Mouse (Mus musculus): ENCODE results near the gene Hist1h3g. TPM values are rescaled to one million over a fixed set of nuclear protein-coding genes. Genes with fewer than 3 reads are reported as not detected.

The Hist1h3g gene
- polyA plus RNA-seq, 1 experiment from 2014 or later: 3.5 TPM

DNA sequence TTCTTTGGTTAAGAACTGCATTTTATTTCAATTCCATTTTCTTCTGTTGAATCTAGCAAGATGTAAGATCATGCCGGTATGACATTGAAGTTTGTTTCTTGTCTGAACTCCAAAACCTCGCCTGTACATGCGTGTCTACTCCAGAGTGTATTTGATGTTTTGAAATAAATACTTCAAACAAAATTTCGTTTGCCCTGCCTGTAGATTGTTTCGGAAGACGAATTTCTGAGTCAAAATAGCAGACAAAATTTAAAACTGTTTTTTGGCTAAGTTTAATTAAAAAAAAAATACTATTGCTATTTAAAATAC, 17.0 kb upstream of the Hist1h3g start:
- Histone ChIP-seq H3K36me3 (no peaks in the 10 kb centered on the region), H3K27me3 (ENCODE audit: insufficient read depth, poor library complexity, severe bottlenecking) (no peaks in the 10 kb centered on the region), H3K4me1 (no peaks in the 10 kb centered on the region), H3K9me3 (no peaks in the 10 kb centered on the region), H3K4me3 (peak overlapping the region; percentile 63), H3K27ac (no peak overlapping the region)
- WGBS: 0% methylated on average over 6 of the region's 6 CpGs
- DNase-seq (ENCODE audit: low spot score): no peak

DNA sequence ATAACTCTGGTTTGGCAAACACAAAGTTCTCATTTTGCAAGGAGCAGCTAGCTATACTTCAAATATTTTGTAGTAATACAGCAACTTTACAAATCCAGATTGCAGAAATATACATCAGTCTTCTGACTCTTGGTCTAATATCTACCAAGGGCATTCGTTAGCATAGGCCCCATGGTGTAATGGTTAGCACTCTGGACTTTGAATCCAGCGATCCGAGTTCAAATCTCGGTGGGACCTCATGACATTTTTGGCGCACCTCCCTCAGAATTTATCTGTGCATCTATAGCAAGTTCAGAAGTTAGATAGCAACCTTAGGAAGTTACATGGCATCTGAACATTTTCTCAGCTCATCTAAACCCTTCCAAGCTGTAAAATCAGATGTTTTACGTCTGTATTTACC, 16.3 kb upstream of the Hist1h3g start:
- peak; percentile 83 for DNase-seq (ENCODE audit: low spot score)
- H3K4me3 ChIP-seq: peak overlapping the region; percentile 63
- H3K4me1 ChIP-seq: no peaks in the 10 kb centered on the region
- no peak overlapping the region for H3K27ac ChIP-seq
- WGBS: under 1% methylated on average over 6 of the region's 6 CpGs
- no peaks in the 10 kb centered on the region for H3K9me3 ChIP-seq
- H3K36me3 ChIP-seq: no peaks in the 10 kb centered on the region
- no peaks in the 10 kb centered on the region for H3K27me3 ChIP-seq (ENCODE audit: insufficient read depth, poor library complexity, severe bottlenecking)

DNA sequence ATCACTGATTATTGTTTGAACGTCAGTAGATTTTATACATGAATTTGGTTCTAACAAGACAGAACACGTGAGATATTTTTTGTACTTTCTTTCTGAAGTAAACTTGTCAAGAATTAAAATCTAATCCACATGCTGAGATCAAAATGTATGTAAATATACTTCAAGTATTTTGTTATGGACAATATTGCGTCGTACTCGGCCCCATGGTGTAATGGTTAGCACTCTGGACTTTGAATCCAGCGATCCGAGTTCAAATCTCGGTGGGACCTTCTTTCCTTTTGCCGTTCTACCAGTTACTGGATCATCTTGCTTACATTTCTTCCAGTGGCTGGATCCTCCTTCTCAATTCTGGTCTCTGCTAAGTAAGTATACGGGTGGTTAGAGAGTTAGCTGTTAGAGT, 15.8 kb upstream of the Hist1h3g start:
- DNase-seq (ENCODE audit: low spot score): peak; percentile 85
- Histone ChIP-seq H3K9me3 (no peaks in the 10 kb centered on the region), H3K4me1 (no peaks in the 10 kb centered on the region), H3K36me3 (no peaks in the 10 kb centered on the region), H3K27me3 (ENCODE audit: insufficient read depth, poor library complexity, severe bottlenecking) (no peaks in the 10 kb centered on the region), H3K27ac (no peak overlapping the region), H3K4me3 (peak overlapping the region; percentile 63)
- under 1% methylated on average over 10 of the region's 10 CpGs for WGBS

DNA sequence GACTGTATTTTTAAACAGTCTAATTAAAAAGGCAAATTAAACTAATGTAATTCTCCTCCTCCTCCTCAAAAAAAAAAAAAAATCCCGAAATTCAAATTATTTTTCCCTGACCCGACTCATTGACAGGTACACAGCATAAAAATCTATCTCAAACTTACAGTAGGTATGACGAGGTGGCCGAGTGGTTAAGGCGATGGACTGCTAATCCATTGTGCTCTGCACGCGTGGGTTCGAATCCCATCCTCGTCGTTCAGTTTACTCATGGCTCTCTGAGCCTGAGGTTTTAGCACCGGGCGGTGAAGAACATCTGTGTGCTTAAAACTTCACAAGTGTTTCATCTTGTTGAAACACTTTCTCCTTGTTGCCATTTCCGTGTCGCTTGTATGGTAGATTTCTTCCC, 13.5 kb upstream of the Hist1h3g start:
- Histone ChIP-seq H3K27me3 (ENCODE audit: insufficient read depth, poor library complexity, severe bottlenecking) (no peaks in the 10 kb centered on the region), H3K36me3 (no peaks in the 10 kb centered on the region), H3K4me3 (peak overlapping the region; percentile 40), H3K4me1 (no peaks in the 10 kb centered on the region; the same call in 1 of the 2 replicates), H3K27ac (no peak overlapping the region), H3K9me3 (no peaks in the 10 kb centered on the region)
- under 1% methylated on average over 14 of the region's 14 CpGs for WGBS
- peak; percentile 81 for DNase-seq (ENCODE audit: low spot score)

DNA sequence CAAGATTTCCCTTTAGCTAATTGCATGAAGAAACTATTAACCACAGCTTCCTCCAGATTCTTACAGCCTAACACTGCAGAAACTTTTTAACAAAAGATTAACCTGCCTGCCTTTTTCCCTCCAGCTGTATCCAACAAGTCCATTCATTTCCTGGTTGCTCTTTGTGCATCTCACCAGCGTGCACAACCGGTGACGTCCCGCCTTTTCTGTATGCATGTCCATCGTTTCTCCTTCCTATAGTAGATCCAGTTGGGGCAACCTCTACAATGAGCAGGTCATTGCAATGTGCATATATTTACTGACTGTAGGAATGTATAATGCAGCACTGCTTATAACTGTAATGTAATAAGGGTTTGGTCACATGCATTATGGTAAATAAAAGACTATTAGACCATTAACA, 11.2 kb upstream of the Hist1h3g start:
- H3K27ac ChIP-seq: no peak overlapping the region
- no peaks in the 10 kb centered on the region for H3K27me3 ChIP-seq (ENCODE audit: insufficient read depth, poor library complexity, severe bottlenecking)
- H3K4me3 ChIP-seq: no peak overlapping the region
- peaks cover 1% of the 10 kb centered on the region; the same call in 1 of the 2 replicates for H3K4me1 ChIP-seq
- no peaks in the 10 kb centered on the region for H3K9me3 ChIP-seq
- H3K36me3 ChIP-seq: no peaks in the 10 kb centered on the region
- WGBS: 61% methylated on average over 5 of the region's 5 CpGs
- DNase-seq (ENCODE audit: low spot score): no peak

DNA sequence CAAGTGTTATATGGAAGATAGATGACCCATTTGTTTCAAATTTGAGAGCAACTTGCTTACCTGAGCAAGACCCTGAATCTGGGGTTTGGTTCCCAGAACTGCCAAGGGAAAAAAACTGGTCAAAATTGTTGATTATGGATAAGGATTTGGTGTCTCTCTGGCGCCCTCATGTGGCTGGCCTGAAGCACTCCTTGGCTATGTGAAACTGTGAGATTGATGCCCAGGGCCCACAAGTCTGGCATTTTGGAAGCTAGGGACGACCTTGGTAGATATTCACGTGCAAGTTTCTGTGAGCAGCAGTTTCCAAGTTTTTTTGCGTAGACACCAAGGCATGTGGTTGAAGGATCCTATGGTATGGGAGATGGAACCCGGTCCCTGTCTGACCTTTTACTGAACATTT, 10.6 kb upstream of the Hist1h3g start:
- Histone ChIP-seq H3K9me3 (no peaks in the 10 kb centered on the region), H3K36me3 (no peaks in the 10 kb centered on the region), H3K4me3 (peak overlapping the region; percentile 18; the same call in 1 of the 2 replicates), H3K27ac (no peak overlapping the region), H3K4me1 (peaks cover 3% of the 10 kb centered on the region; the same call in 1 of the 2 replicates), H3K27me3 (ENCODE audit: insufficient read depth, poor library complexity, severe bottlenecking) (no peaks in the 10 kb centered on the region)
- peak; percentile 91 for DNase-seq (ENCODE audit: low spot score)
- WGBS: 11% methylated on average over 5 of the region's 5 CpGs

DNA sequence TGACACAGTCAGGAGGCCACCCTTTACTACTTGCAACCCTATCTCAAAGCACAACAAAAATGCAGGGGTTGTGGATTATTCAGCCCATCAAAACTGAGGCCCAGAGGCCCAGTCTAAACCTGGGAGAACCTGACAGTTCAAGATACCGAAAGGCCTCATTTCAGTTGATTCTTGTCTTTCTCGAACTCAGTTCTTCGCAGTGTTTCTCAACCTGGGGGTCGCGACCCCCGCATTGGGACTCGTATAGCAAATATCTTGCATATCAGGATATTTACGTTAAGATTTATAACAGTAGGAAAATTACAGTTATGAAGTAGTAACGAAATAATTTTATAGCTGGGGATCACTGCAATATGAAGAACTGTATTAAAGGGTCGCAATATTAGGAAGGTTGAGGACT, 9.3 kb upstream of the Hist1h3g start:
- under 1% methylated on average over 10 of the region's 10 CpGs for WGBS
- no peak overlapping the region for H3K27ac ChIP-seq
- DNase-seq (ENCODE audit: low spot score): no peak

DNA sequence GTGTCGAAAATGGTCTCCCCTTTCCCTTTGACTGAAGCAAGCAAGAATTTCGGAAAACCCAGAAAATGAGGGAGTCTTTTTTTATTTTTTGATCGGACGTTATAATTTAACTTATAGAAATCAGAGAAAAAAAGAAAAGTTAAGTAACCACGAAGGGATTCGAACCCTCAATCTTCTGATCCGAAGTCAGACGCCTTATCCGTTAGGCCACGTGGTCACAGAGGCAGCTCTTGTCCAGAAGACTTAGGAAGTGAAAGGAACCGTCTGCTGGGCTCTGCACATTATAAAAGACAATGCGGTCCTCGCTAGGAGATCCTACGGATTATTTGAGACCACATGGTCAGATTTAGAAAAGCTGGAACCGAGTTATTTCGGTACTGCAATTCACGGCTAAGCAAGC, 8.9 kb upstream of the Hist1h3g start:
- Histone ChIP-seq H3K27ac (peak overlapping the region; percentile 72; the same call in 1 of the 2 replicates), H3K27me3 (ENCODE audit: insufficient read depth, poor library complexity, severe bottlenecking) (no peaks in the 10 kb centered on the region)

More for the DNA sequence above, 9.3 kb upstream of the Hist1h3g start:
- no peaks in the 10 kb centered on the region for H3K9me3 ChIP-seq
- peak overlapping the region; percentile 59 for H3K4me3 ChIP-seq
- H3K36me3 ChIP-seq: no peaks in the 10 kb centered on the region
- H3K27me3 ChIP-seq (ENCODE audit: insufficient read depth, poor library complexity, severe bottlenecking): no peaks in the 10 kb centered on the region
- peaks cover 3% of the 10 kb centered on the region; the same call in 1 of the 2 replicates for H3K4me1 ChIP-seq

DNA sequence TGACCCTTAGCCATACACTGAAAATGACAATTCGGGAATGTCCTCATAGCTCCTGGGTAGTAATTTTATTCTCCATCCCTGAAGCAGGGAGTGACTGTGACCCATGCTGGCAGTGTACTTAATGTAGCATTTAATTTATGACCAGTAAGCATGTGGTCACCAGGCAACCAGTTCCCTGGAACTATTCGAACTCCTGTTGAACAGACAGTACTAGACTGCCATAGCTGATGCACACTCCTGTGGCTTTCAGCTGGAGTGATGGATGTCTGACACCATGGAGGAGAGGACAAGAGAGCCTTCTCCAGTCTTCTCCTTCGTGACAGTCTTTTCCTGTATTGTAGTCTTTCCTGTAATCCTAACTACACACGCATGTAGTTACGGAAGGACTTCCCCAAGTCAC, 6.2 kb upstream of the Hist1h3g start:
- 88% methylated on average over 5 of the region's 5 CpGs for WGBS

More for the DNA sequence above, 8.9 kb upstream of the Hist1h3g start:
- no peaks in the 10 kb centered on the region for H3K36me3 ChIP-seq
- WGBS: under 1% methylated on average over 17 of the region's 17 CpGs
- H3K4me1 ChIP-seq: peaks cover 3% of the 10 kb centered on the region; the same call in 1 of the 2 replicates
- no peaks in the 10 kb centered on the region for H3K9me3 ChIP-seq
- H3K4me3 ChIP-seq: peak overlapping the region; percentile 59
- peak; percentile 91 for DNase-seq (ENCODE audit: low spot score)

DNA sequence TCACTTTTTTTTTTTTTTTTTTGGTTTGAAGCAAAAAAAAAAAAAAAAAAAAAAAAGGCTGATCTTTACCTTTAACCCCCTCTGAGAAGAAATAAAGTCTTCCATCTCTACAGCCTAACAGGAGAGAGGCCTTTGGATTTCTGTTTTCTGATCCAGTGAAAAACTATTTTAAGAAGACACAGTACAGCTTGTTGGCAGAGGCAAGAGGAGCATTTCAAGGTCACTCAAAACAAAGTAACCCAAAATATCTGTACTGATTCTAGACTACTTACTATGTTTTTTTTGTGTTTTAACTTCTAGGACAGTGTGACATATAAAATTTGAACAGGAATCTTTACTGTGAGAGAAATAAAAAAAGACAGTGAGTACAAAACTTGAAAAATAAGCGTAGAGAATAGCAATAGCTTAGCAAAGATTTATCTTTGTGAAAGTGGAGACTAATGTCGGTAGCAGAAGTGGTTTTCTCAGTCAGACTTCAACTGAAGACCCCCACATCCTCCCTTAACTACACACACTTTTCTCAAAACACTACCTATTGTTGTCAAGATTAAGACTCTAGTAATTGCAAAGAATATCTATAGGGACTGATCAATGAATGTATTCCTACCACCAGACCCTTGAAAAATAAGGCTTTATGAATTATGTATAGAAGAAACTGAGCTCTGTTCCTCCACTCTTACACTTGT, 5.6 kb upstream of the Hist1h3g start:
- no peak for DNase-seq (ENCODE audit: low spot score)
- Histone ChIP-seq H3K4me1 (peaks cover 18% of the 10 kb centered on the region), H3K27ac (peak overlapping the region; percentile 95), H3K4me3 (peak overlapping the region; percentile 67), H3K36me3 (no peaks in the 10 kb centered on the region), H3K27me3 (ENCODE audit: insufficient read depth, poor library complexity, severe bottlenecking) (no peaks in the 10 kb centered on the region), H3K9me3 (no peaks in the 10 kb centered on the region)
- WGBS: 32% methylated on average over 2 of the region's 2 CpGs

More for the DNA sequence above, 6.2 kb upstream of the Hist1h3g start:
- Histone ChIP-seq H3K27ac (peak overlapping the region; percentile 59; the same call in 1 of the 2 replicates), H3K27me3 (ENCODE audit: insufficient read depth, poor library complexity, severe bottlenecking) (no peaks in the 10 kb centered on the region), H3K36me3 (no peaks in the 10 kb centered on the region), H3K4me1 (peaks cover 15% of the 10 kb centered on the region), H3K9me3 (no peaks in the 10 kb centered on the region), H3K4me3 (peak overlapping the region; percentile 18; the same call in 1 of the 2 replicates)
- DNase-seq (ENCODE audit: low spot score): no peak

DNA sequence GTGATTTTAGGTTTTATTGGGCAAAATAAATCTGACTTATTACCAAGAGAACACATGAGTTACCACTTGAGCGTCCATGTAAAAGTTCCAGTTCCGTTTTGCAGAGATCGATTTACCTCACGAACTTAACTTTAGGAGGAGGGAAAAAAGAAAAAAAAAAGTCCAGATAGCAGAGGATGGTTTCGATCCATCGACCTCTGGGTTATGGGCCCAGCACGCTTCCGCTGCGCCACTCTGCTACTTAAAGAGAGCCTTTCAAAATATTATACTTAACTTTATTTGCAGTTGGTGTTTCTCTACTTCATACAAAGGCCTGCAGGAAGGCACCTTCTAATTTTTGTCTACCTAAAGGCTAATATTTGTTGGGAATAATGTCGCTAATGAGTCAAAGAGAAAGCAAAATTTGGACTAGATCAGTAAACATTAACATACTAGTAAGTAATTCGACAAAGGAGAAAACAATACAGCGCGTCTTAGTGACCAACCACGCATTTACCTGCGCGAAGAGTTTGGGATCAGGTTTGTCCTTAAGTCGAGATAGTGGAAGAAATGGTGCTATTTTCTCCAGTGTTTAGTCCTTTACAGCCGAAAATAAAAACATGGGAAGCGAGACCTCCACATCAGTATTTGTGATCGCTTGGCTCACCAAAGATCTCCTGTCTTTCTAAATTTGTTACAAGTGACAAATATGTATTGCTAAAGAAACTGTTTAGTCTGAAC, 4.9 kb upstream of the Hist1h3g start:
- Histone ChIP-seq H3K27ac (peak overlapping the region; percentile 95), H3K27me3 (ENCODE audit: insufficient read depth, poor library complexity, severe bottlenecking) (no peaks in the 10 kb centered on the region), H3K4me1 (peaks cover 20% of the 10 kb centered on the region), H3K36me3 (no peaks in the 10 kb centered on the region), H3K9me3 (no peaks in the 10 kb centered on the region), H3K4me3 (peak overlapping the region; percentile 67)
- no peak for DNase-seq (ENCODE audit: low spot score)
- WGBS: under 1% methylated on average over 20 of the region's 20 CpGs

DNA sequence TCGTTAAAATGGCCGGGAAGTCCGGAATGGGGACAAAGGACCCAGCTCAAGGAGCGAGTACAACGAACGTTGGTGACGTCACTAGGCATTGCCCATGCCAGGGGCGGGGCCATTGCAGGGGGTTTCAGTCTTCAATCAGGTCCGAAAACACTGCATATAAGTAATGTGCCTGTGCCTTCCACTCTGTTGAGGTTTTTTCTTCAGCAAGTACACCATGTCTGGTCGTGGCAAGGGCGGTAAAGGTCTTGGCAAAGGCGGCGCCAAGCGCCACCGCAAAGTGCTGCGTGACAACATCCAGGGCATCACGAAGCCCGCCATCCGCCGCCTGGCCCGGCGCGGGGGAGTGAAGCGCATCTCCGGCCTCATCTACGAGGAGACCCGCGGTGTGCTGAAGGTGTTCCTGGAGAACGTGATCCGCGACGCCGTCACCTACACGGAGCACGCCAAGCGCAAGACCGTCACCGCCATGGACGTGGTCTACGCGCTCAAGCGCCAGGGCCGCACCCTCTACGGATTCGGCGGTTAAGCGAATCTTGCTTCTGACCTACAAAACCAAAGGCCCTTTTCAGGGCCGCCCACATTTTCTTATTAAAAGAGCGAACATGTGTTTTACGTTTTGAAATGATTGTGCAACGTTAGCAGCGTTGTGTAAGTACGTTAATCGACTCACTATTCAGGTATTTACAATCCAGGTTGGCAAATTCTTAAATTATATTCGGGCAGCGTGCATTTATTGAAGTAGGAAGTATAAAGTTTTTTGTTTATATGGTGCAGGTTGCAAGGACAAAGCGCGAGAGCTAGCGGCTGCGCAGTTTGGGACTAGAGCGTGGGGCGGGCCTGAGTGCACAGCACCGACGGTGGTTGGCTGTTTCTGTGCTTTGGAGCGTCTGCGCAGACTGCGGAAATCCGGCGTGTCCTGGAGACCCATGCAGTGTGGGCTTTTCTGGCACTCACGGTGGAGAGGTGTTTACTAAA, 4.0 kb upstream of the Hist1h3g start, which contains the start of gene Hist1h4h:
Gene Hist1h4h, plus strand, starts transcription at position 150 of the 975 bp plus-strand sequence.
- H3K4me3 ChIP-seq: peak within 1 kb of the TSS; percentile 67
- H3K27me3 ChIP-seq (ENCODE audit: insufficient read depth, poor library complexity, severe bottlenecking): no peaks in the 10 kb centered on the region
- H3K4me1 ChIP-seq: peaks cover 21% of the 10 kb centered on the region
- WGBS: under 1% methylated on average over 63 of the region's 70 CpGs
- H3K9me3 ChIP-seq: no peaks in the 10 kb centered on the region
- H3K36me3 ChIP-seq: no peaks in the 10 kb centered on the region
- peak; percentile 98 for DNase-seq (ENCODE audit: low spot score)
- H3K27ac ChIP-seq: peak within 1 kb of the TSS; percentile 95
